Mouse (Mus musculus) spleen, adult 2 months (tissue): Measurements from ENCODE around the gene Igf2bp1. TPM values are rescaled to one million over a fixed set of nuclear protein-coding genes. Genes with fewer than 3 reads are reported as not detected.
"Not testable (repeated sequence)": the region's sequence is repeated elsewhere in the genome, so short reads cannot be mapped to it uniquely, and the experiment has no call there.

Experiments used
- DNase-seq, 2 experiments: peaks; one replicate each; pipeline versions ENCODE4 v3.0.0 to v3.0.0-alpha.2; 2012 to 2021; ENCODE audit warnings: low spot score in 2 of 2, low read depth in 1 of 2
- H3K27ac ChIP-seq: fragments of 200-500 bp; 2 replicates; pipeline ENCODE4 v1.5.1; 2012; ENCODE audit warnings: low read length, inconsistent platforms; ENCODE audit not compliant: insufficient read depth
- H3K27me3 ChIP-seq: fragments of 200-500 bp; 2 replicates; pipeline ENCODE4 v1.6.1; 2012; ENCODE audit warnings: mild to moderate bottlenecking, moderate library complexity, low read length, inconsistent platforms; ENCODE audit not compliant: control insufficient read depth, insufficient read depth
- H3K36me3 ChIP-seq: fragments of 200-500 bp; 2 replicates; pipeline ENCODE4 v1.6.1; 2012; ENCODE audit warnings: mild to moderate bottlenecking, low read length, inconsistent platforms; ENCODE audit not compliant: control insufficient read depth, insufficient read depth
- H3K4me1 ChIP-seq: fragments of 200-500 bp; 2 replicates; pipeline ENCODE4 v1.6.1; 2011; ENCODE audit warnings: inconsistent platforms; ENCODE audit not compliant: control insufficient read depth, insufficient read depth, insufficient read length
- H3K4me3 ChIP-seq: fragments of 200-500 bp; 2 replicates; pipeline ENCODE4 v1.5.1; 2011; ENCODE audit warnings: mild to moderate bottlenecking, inconsistent platforms; ENCODE audit not compliant: insufficient read depth, insufficient read length; ENCODE audit errors: extremely low read depth
- CTCF ChIP-seq: fragments of 200-500 bp; IDR thresholded peaks from 2 replicates; pipeline ENCODE4 v1.5.1; 2011; ENCODE audit warnings: mild to moderate bottlenecking, inconsistent platforms; ENCODE audit not compliant: insufficient read depth, insufficient read length, insufficient replicate concordance; ENCODE audit errors: extremely low read depth
- POLR2A ChIP-seq: fragments of 200-500 bp; IDR thresholded peaks from 2 replicates; pipeline ENCODE4 v1.6.1; 2011; ENCODE audit warnings: low read depth, low read length, inconsistent platforms
- WGBS: fragments of 180-500 bp; shearing (Covaris S2); methylation state at CpG from one replicate; pipeline ENCODE4 v1.1.7; 2018; 5-methylcytosine and 5-hydroxymethylcytosine counted together
- polyA plus RNA-seq: library from polyadenylated mRNA; depleted of rRNA; stranded (reverse); fragments of >200 nt; gene quantifications from 2 replicates; pipeline ENCODE4 v1.2.3, GENCODE M21; 2012

The Igf2bp1 gene
- polyA plus RNA-seq, 1 experiment, result not detected

DNA sequence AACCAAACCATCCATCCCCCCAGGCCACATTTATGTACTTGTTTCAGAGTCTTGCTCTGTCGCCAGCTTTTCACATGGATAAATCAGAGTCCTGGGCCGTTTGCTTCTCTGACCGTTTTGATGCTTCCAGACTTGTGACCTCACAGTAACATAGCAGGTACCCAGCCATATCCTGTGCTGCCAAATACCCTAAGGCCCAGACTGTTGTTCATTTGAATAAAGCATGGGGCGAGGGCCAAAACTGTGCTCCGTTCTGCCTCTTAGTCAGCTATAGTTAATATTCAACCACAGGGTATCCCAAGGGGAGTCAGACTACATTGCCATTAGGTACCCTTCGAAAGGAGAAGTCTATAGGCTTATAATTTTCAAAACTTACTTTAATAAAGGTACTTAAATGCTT is 69.3 kb downstream of the Igf2bp1 start:
- H3K27ac ChIP-seq, result no peak overlapping the region
- no peak for DNase-seq
- WGBS, result 85% methylated on average over 6 of the region's 6 CpGs
- H3K4me3 ChIP-seq, result no peak overlapping the region
- TF ChIP-seq CTCF (no peak), POLR2A (no peak)
- H3K4me1 ChIP-seq, result no peaks in the 10 kb centered on the region
- no peaks in the 10 kb centered on the region for H3K27me3 ChIP-seq
- no peaks in the 10 kb centered on the region for H3K36me3 ChIP-seq

DNA sequence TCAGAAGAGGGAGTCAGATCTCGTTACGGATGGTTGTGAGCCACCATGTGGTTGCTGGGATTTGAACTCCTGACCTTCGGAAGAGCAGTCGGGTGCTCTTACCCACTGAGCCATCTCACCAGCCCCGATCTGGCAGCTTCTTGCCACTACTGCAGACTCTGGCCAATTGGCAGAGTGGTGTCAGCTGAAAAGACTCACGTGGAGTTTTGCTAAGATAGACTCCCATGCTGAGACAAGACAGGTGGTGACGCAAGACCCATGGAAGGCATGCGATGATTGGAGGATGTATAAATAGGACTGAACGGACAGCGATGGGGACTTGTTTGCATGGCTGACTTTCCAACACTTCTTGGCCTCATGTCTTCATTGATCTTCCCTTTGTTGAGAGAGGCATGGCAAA is 73.6 kb downstream of the Igf2bp1 start:
- not testable (repeated sequence) for H3K4me3 ChIP-seq, H3K27me3 ChIP-seq, H3K27ac ChIP-seq, H3K4me1 ChIP-seq, H3K36me3 ChIP-seq, DNase-seq
- WGBS, result 91% methylated on average over 8 of the region's 10 CpGs

DNA sequence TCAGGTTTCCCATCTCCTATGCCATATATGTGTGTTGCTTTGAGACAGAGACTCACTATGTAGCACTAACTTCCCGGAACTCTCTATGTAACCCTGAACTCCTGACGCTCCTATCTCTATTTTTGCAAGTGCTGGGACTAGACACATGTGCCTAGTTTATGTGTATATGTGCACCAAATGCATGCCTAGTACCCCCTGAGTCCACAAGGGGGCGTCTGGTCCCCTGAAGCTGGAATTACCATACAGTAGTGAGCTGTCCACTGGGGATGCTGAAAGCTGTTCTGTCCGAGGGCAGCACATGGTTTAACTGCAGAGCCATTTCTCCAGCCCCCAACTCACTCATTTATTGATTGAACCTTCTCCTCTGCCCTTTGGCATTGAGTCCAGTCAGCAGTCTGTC is 79.3 kb downstream of the Igf2bp1 start:
- Histone ChIP-seq H3K4me1 (no peaks in the 10 kb centered on the region), H3K4me3 (no peak overlapping the region), H3K27ac (no peak overlapping the region), H3K27me3 (0 out of 2 replicates have a peak, but pooled peaks cover 1% of the 10 kb centered on the region), H3K36me3 (no peaks in the 10 kb centered on the region)
- no peak for DNase-seq
- TF ChIP-seq CTCF (no peak), POLR2A (no peak)
- WGBS, result 82% methylated on average over 4 of the region's 4 CpGs

DNA sequence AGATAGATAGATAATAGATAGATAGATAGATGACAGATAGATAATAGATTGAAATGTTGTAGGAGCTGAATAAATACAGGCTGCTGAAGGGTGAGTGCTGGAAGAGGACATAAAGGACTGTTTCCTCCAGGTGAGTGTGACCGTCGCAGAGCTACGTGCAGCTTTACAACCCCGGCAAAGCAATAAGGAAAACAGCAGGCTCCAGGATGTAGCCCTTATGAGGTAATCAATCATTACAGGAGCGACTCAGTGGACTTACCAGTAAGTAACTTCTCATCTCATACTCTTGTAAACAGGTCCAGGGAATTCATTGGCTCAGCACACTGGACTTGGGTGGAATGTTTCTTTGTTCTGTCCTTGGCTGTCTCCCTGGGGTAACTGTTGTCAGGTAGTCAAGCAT is 79.8 kb downstream of the Igf2bp1 start:
- DNase-seq, result no peak
- H3K4me1 ChIP-seq, result no peaks in the 10 kb centered on the region
- no peaks in the 10 kb centered on the region for H3K36me3 ChIP-seq
- H3K4me3 ChIP-seq, result no peak overlapping the region
- TF ChIP-seq POLR2A (no peak), CTCF (no peak)
- 0 out of 2 replicates have a peak, but pooled peaks cover 1% of the 10 kb centered on the region for H3K27me3 ChIP-seq
- H3K27ac ChIP-seq, result no peak overlapping the region
- WGBS, result 90% methylated on average over 5 of the region's 5 CpGs

DNA sequence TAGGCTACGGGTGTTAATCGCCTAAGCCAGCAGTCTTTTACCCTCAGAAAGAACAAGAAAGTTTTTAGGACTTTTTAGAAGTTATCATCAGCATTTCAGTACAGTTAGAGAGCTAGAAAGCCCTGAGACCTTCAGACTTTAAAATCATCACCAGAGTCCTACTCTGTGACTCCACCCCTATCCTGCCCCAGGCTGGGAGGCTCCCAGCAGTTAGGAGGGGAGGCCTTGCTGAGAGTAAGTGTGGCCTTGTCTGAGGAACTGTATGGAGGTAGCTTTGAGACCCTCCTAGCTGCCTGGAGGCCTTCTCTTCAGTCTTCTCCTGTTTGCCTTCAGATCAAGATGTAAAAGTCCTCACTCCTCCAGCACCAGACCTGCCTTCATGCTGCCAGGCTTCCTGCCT is 81.5 kb downstream of the Igf2bp1 start:
- no peak for DNase-seq
- no peak overlapping the region for H3K4me3 ChIP-seq
- 85% methylated on average over 2 of the region's 2 CpGs for WGBS
- no peak overlapping the region for H3K27ac ChIP-seq
- H3K4me1 ChIP-seq, result no peaks in the 10 kb centered on the region
- no peak for TF ChIP-seq CTCF
- no peaks in the 10 kb centered on the region for H3K36me3 ChIP-seq
- peaks cover 1% of the 10 kb centered on the region; the same call in 1 of the 2 replicates for H3K27me3 ChIP-seq

DNA sequence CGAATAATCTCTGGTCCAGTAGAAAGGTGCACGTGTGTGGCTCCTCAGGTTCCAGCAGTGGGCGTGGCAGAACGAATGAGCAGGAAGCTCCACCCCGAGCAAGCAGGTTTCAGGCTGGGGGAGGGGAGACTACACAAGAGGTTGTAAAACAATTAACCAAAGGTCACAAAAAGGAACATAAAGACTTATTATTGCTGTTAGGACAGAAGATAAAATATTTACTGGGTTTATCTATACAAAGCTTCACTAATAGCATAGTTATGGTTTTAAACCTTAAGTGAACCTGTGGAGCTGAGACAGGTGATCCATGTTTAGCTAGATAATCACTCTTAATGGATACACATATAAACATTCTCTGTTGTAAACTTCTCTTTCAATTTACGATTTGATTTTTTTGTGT is 82.3 kb downstream of the Igf2bp1 start:
- H3K27ac ChIP-seq, DNase-seq, H3K4me1 ChIP-seq, H3K4me3 ChIP-seq, H3K36me3 ChIP-seq, H3K27me3 ChIP-seq: not testable (repeated sequence)
- 13% methylated on average over 5 of the region's 6 CpGs for WGBS

DNA sequence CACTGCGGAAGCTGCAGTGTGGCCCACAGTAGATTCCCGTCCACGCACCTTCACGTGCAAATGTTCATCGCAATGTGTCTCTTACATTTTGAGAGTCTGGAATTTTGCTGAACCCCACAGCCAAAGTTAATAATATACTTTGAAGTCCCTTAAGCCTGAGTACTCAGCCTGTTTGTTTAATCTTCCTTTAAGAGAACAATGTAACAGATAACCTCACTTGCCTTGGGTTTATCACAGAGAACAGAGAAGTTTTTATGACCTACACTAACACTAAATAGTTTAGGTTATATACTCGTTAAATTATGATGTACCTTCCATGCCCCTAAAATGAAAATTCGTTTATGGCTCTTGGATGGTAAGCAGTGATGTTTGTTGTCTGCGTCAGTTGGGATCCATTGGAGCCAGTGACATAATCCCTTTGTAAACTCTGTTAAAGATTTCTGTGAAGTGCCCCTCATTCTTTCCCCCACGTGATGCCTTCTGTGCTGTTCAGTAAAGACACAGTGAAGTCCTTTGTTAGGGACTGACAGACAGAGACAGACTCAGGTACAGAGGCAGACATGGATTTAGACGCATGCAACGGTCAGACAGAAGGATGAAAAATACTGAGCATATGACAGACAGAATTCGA is 83.6 kb downstream of the Igf2bp1 start:
- H3K4me1 ChIP-seq, result no peaks in the 10 kb centered on the region
- H3K4me3 ChIP-seq, result no peak overlapping the region
- 80% methylated on average over 12 of the region's 12 CpGs for WGBS
- no peaks in the 10 kb centered on the region for H3K36me3 ChIP-seq
- TF ChIP-seq POLR2A (no peak), CTCF (no peak)
- H3K27me3 ChIP-seq, result peaks cover 6% of the 10 kb centered on the region
- DNase-seq, result no peak
- H3K27ac ChIP-seq, result no peak overlapping the region
